Mouse (Mus musculus): Measurements from ENCODE around the gene Adamts4.

DNA sequence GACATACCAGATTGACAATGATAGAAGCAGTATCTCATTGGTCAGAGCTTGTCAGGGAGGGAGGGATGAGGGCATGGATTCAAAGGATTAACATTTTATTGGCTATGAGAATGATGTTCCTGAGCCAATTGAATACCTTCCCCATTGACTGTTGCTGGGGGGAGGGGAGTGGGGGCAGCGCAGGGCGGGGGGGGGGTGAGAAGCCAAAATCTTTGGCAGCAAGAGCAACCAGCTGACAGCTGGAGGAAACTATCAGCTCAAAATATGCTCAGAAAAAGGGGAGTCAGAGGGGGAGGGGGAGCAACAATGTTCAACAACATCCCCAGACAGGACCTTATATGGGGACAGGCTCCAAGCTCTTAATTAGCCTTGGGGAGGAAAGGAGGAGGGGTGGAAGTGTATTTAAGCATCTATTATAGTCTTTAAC is 13.0 kb downstream of the Adamts4 start:
- no peak for TF ChIP-seq CTCF (IDR thresholded peaks at IDR 0.05; ENCODE audit: borderline replicate concordance, extremely low read depth, insufficient read depth, insufficient read length)
- TF ChIP-seq POLR2A (IDR thresholded peaks at IDR 0.05; ENCODE audit: borderline replicate concordance, extremely low read depth, insufficient read depth, insufficient read length, poor library complexity, severe bottlenecking), result no peak

Data from brain, embryonic 14.5 days (tissue).